Mouse (Mus musculus) liver, adult 2 months (tissue): Measurements from ENCODE around the gene Sec63.

Source experiments
- CTCF ChIP-seq: fragments of 200-500 bp; IDR thresholded peaks from 2 replicates; pipeline ENCODE4 v1.5.1; 2011; ENCODE audit warnings: low read depth, low read length, control low read depth
- POLR2A ChIP-seq: fragments of 200-500 bp; IDR thresholded peaks from 2 replicates; pipeline ENCODE4 v1.6.1; 2011; ENCODE audit warnings: low read length, control low read depth; ENCODE audit not compliant: insufficient read depth; ENCODE audit errors: extremely low read depth

- TF ChIP-seq CTCF, result no peak
- TF ChIP-seq POLR2A, result no peak
These were observed 4.0 kb downstream of the Sec63 start for GRCm38 (mm10) chr10:42765344-42765743.
